Mouse (Mus musculus) heart, postnatal 4 days (tissue): ENCODE data around the gene Bap1. TPM values are rescaled to one million over a fixed set of nuclear protein-coding genes. Genes with fewer than 3 reads are reported as not detected.

Experiments used
- DNase-seq: peaks from one replicate; pipeline ENCODE4 v3.0.0; 2021
- total RNA-seq, 2 experiments: library from RNA; stranded (reverse); gene quantifications; 2 replicates each; pipeline ENCODE4 v1.2.3; 2021

The Bap1 gene
- 10 to 100 TPM; 54.4 to 54.8 TPM for total RNA-seq

GRCm38 (mm10) chr14:31251084-31251604 is at the start of gene Bap1, which contains the start of gene Phf7:
TSS of gene Bap1 (plus strand) at chr14:31251450.
TSS of gene Phf7 (minus strand) at chr14:31251317.
- peak; percentile 97 for DNase-seq

- DNase-seq: no peak
Observed at GRCm38 (mm10) chr14:31204844-31205243, 46.4 kb upstream of the Bap1 start.

GRCm38 (mm10) chr14:31205244-31205561 is 46.0 kb upstream of the Bap1 start:
- no peak for DNase-seq

- DNase-seq: peak; percentile 76
Observed at GRCm38 (mm10) chr14:31205562-31206467, 45.4 kb upstream of the Bap1 start.

DNA sequence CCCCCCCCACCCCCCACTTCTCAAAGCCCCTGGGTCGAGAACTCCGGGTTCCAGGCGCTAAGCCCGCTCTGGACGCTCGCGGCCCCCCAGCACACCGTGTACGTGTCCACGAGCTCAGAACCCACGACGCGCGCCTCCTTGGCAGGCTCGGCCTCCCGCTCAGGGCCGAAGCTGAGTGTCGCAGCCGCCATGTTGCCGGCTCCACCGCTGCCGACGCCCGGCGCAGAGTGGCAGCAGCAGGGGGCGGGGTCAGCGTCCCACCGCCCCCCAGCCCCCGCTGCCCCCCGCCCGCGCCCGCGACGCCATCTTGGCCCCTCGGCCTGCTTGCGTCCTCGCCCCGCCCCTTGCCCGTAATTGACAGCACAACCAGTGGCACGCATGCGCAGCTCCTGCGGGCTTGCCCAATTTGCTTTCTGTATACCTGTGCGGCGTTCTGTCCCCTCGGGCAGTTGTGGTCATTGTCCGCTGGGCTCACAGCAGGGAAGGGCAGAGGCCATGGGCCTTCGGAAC is 44.7 kb upstream of the Bap1 start:
- peak; percentile 98 for DNase-seq

- DNase-seq: peak; percentile 49
Observed at GRCm38 (mm10) chr14:31207070-31207830, 44.0 kb upstream of the Bap1 start.

DNA sequence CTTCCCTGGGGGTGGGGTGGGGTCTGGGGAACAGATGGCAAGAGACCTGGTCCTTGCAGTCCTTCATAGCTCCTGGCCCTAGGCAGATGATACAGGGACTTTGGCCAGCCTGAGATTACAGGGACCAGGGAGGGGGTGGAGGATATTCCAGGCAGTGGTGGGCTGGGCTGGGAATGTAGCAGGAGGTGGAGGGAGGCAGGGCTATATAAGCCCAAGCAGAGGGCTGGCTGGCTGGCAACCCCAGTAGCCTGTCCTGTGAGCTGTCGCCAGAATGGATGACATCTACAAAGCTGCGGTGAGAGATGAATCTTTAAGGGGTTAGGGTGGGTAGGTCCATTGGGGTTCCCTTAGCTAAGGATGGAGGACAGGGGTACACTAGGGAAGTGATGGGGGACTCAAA is 43.2 kb upstream of the Bap1 start, which contains the start of gene Tnnc1:
TSS of gene Tnnc1 (plus strand) at position 229 of the 400 bp plus-strand sequence.
- peak; percentile 82 for DNase-seq

DNA sequence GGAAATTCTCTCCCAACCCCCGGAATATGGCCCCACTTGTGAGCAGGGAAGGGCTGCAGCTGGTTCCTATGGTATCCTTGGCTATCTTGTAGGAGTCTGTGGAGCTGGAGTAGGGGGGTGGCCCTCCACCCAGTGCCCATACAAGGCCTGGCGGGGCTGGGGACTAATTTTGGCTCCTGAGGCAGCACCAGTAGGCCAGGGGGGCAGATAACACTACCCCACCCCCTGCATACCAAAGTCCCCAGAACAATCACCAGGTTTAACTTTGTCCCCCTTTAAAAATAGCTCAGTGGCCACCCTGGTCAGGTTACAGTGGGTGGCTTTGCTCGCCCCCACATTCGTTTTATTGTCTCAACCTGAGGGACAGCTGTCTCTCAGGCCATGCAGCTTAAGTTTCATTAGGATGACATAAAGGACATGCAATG is 42.1 kb upstream of the Bap1 start:
- DNase-seq: peak; percentile 85

DNA sequence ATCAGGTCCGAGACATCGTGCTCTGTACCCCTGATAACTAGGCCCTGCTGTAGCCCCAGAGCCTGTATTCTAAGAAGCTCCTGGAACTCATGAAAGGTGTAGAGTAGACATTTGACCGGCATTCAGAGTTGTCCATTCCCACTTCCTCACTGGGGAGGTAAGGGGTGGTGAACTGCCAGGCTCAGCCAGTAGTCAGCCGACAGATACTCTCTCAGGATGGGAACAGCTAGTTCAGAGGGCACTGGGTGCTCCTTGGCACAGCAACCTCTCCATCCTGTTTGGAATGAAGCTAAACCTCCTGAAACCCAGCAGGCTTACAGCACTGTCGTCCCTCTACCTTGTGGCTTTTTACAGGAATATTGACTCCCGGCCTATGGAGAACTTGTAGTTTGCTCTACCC is 39.4 kb upstream of the Bap1 start:
- DNase-seq: no peak

GRCm38 (mm10) chr14:31212499-31212898 is 38.8 kb upstream of the Bap1 start:
- DNase-seq: no peak

DNA sequence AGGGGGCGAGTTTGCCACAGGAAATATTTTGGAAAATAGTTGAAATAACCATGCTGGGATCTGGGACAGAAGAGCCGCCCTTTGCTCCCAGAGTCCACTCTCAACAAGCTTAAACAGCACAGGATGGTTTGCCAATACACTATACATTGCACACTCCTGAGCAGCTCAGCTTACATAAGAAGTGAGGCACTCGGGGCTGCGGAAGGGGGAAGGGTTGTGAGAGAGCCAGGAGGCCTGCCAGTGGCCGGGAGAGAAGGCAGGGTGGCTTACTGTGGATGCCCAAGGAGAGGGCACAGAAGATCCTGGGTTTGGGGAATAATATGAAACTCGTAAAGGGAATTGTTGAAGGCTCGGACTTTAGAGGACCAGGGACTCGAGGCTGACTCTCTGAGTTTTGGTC is 37.4 kb upstream of the Bap1 start:
- no peak for DNase-seq

DNA sequence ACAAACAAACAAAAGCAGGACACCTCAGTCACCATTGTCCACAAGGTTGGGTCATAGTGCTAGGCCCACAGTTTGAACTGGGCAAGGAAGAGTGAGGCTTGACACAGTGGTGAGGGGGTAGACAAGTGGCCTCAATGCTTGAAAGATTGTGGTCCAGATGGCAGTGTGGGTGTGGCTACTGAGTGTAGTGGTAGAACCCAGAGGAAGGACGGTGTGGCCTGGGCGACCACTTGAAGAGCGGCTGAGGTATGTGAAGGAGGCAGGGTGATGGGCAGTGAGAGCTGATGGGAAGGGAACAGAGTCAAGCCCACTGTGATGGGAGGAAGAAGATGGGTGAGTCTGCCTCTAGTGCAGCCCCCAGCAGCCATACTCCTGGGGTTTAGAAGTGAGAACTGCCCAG is 36.6 kb upstream of the Bap1 start:
- DNase-seq: no peak

DNA sequence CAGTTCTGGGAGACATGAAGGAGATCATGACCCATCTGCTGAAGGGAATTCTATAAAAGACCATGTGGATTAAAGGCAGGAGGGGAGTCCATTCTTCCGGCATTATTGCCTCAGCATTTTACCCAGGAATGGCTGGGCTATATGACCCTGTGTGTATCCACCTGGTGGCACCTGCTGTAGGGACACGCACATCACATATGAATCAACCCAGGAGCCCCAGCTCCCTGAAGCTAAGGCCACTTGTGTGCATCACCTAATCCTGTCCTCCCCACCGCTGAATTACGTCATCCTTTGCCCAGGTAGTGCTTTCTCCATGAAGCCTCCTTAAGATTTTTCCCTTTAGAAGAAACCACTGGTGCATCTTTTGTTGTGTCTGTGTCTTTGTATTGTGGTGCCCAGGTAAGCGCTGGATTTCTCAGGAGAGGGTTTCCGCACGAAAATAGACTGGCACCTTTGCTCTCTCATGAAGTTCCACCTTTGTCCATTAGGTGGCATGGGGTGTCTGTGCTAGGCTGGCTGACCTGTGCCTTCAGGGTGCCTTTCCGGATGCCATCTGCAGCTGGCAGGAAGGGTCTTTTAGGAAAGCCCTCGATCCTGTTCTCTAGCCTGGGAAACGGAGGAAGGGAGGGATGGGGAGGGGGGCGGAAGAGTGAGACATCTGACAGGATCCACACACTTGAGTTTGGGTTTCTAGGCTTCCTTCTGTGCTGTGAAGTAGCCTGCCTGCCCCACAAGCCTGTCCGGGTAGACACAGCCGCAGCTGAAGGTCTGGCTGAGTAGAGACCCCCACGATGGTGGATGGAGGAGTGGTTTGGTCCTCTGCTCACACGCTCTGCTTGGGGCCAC is 35.9 kb upstream of the Bap1 start:
- DNase-seq: peak; percentile 83

DNA sequence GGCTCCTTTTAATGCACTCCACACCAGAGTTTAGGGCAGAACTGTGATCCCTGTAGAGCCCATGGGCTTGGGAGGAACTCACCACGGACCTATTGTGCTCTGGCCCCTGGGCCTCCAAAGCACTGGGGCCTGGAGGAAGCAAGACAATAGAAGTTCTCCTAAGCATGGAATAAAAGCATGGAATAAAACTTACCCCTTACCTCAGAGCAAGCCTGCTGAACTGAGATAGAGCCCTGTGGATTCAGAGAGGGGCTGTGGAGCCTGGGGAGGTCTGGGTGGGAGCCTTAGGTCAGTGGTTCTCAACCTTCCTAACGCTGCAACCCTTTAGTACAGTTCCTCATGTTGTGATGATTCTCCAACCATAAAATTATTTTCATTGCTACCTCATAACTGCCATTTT is 34.4 kb upstream of the Bap1 start, which contains the start of gene Nisch:
TSS of gene Nisch (minus strand) at position 101 of the 400 bp plus-strand sequence.
- no peak for DNase-seq

GRCm38 (mm10) chr14:31217666-31218065 is 33.6 kb upstream of the Bap1 start, which contains the start of gene Sema3g:
TSS of gene Sema3g (plus strand) at chr14:31217860.
- peak; percentile 82 for DNase-seq

DNA sequence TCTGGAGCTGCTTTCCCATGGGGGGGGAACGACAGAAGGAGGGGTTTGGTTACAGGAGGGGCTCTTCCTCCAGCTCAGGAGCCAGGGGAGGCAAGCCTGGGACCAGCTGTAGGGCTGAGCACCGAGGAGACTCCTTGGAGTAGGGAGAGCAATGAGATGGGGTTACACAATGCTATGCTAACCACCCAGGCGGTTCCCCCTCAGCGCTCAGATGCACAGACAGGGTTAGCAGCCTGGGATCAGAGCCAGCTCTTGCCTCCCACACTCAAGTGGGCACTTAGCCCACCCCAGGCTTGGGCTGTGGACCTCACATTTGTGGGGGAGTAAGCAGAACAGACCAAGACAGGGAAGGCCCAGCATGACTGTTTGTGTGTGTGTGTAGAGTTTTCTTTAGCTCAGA is 24.3 kb upstream of the Bap1 start:
- peak; percentile 80 for DNase-seq

- DNase-seq: peak; percentile 36
Observed at GRCm38 (mm10) chr14:31228234-31228633, 23.0 kb upstream of the Bap1 start.

DNA sequence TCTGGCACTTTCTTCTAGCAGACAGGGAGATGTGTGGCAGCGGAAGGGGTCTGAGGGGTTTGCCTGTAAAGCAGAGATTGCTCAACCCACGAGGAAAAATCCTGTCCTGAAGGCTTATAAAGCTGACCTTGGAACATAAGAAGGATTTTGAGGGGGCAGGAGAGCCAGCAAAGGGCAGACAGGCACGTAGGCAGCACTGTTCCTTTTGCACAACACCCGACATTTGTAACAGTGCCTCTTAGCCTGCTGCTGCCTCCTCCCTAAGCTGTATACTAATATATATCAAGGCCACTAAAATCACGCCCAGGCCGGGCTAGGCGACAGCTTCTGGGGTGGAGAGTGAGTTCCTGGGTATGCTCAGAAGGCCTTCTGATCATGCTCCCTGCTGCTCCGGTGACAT is 20.8 kb upstream of the Bap1 start:
- no peak for DNase-seq

GRCm38 (mm10) chr14:31232404-31233069 is 18.7 kb upstream of the Bap1 start:
- DNase-seq: peak; percentile 34

DNA sequence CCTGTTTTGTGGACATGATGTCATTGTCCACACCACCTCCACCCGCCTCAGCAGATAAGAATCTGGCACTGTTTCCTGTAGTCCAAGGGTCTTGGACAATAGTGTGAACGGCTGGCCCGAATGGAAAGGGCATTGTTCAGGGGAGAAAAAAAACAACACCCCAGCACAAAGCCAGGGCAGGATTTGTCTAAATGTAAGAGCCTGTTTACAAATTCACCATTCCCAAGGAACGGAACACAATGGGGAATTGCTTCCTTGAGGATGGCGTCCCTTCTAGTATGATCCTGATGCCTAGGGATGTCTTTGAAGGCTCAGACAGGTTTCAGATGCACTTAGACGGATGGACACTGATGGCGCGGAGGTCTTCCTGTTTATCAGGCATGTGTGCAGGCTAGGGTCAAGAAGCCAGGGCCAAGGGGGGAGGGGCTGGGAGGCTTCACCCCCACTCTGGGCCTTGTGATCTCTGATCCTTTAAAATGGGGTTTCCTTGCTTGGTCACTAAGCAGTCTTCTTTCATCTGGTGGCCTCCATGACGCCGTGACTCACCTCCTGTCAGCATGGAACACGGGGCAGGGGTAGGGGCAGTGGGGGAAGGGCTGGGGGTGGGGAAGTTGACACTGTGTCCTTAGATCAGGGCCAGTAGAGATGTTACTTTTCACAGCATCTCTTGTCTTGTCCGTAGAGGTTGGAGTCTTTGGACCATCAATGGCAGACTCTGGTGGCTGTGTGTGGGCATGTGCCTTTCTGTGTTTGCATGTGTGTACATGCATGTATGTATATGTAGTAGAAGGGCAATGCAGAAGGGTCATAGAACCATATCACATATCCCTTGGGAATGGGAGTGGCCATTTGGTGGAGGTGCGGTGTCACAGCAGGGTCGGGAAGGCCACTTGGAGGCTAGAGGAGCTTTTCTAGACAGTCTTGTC is 17.9 kb upstream of the Bap1 start:
- peak; percentile 45 for DNase-seq
